Mouse (Mus musculus) liver, postnatal 0 days (tissue): ENCODE results near the gene Echs1.
A peak's percentile ranks its signal among the peaks of the same experiment; 100 is the strongest.

Experiments used
- CTCF ChIP-seq: sonication (generic); IDR thresholded peaks from 2 replicates; pipeline ENCODE4 v1.5.1; 2016; ENCODE audit warnings: antibody characterized with exemption, low read depth
- EP300 ChIP-seq: IDR thresholded peaks from 2 replicates; pipeline ENCODE4 v1.6.1; 2016; ENCODE audit warnings: antibody characterized with exemption, low read depth, mild to moderate bottlenecking

- TF ChIP-seq CTCF = no peak
- TF ChIP-seq EP300 = peak; percentile 25; the same call in 1 of the 2 replicates
These were observed 48.9 kb downstream of the Echs1 start for GRCm38 (mm10) chr7:140067397-140067796.
